Mouse (Mus musculus): ENCODE results near the gene Zp1. TPM values are rescaled to one million over a fixed set of nuclear protein-coding genes. Genes with fewer than 3 reads are reported as not detected.

The Zp1 gene
- polyA plus RNA-seq, 1 experiment: 0.05 TPM

GRCm38 (mm10) chr19:10901046-10901445, 19.4 kb downstream of the Zp1 start:
- Histone ChIP-seq H3K4me3 (no peak overlapping the region), H3K4me2 (ENCODE audit: low read depth) (no peak overlapping the region), H3K79me2 (ENCODE audit: control insufficient read depth, insufficient read depth) (peaks cover 27% of the 10 kb centered on the region), H3ac (ENCODE audit: control insufficient read depth, insufficient read length) (no peak overlapping the region), H3K36me3 (ENCODE audit: control insufficient read depth, insufficient read depth) (peaks cover 61% of the 10 kb centered on the region), H3K27me3 (ENCODE audit: control insufficient read depth, insufficient read depth, insufficient read length) (no peaks in the 10 kb centered on the region)
- TF ChIP-seq TCF12 (IDR thresholded peaks at IDR 0.05; ENCODE audit: insufficient read depth, poor library complexity, severe bottlenecking): no peak
- no peak for TF ChIP-seq CEBPB (IDR thresholded peaks at IDR 0.05; ENCODE audit: insufficient read depth, poor library complexity, severe bottlenecking)
- no peak for TF ChIP-seq REST (IDR thresholded peaks at IDR 0.05; ENCODE audit: insufficient read depth, insufficient read length)
- TF ChIP-seq SRF (IDR thresholded peaks at IDR 0.05; ENCODE audit: control insufficient read depth, insufficient read length, low read depth): no peak
- no peak for TF ChIP-seq MYOD1 (IDR thresholded peaks at IDR 0.05; ENCODE audit: control insufficient read depth in 1 of 3, insufficient read length in 2 of 3, low read depth in 2 of 3)
- no peak for TF ChIP-seq POLR2AphosphoS2 (IDR thresholded peaks at IDR 0.05; ENCODE audit: insufficient read length, low read depth)
- TF ChIP-seq POLR2A (IDR thresholded peaks at IDR 0.05; ENCODE audit: insufficient read length, low read depth): no peak
- no peak for TF ChIP-seq MYOG (IDR thresholded peaks at IDR 0.05; ENCODE audit: control insufficient read depth in 1 of 3, insufficient read depth in 1 of 3, insufficient read length in 2 of 3, low read depth in 2 of 3)
- no peak for TF ChIP-seq MAX (IDR thresholded peaks at IDR 0.05; ENCODE audit: low read depth)
- no peak for TF ChIP-seq USF1 (IDR thresholded peaks at IDR 0.05; ENCODE audit: low read depth)
- TF ChIP-seq TCF3 (IDR thresholded peaks at IDR 0.05; ENCODE audit: insufficient read length, low read depth): no peak
- no peak for TF ChIP-seq E2F4 (IDR thresholded peaks at IDR 0.05; ENCODE audit: insufficient read depth)

DNA sequence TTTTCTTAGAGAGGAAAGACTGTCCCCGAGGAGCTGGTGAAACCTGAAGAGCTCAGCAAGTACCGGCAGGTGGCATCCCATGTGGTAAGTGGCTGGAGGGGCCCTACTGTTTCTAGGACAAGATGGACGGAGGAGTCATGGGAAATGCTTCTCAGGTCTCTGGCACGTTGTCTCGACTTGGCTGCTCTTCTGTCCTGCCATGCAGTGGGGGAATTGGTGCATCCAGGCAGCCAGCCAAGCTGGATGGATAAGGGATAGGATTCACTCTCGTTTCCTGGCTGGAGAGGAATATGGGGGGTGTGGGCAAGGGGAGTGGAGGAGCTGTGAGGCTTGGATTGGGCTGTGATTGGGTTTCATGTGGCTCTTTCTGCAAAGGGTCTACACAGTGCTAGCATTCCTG, 20.1 kb downstream of the Zp1 start:
- peaks cover 61% of the 10 kb centered on the region for H3K36me3 ChIP-seq (ENCODE audit: control insufficient read depth, insufficient read depth)
- no peak for TF ChIP-seq USF1 (IDR thresholded peaks at IDR 0.05; ENCODE audit: low read depth)
- H3K27me3 ChIP-seq (ENCODE audit: control insufficient read depth, insufficient read depth, insufficient read length): no peaks in the 10 kb centered on the region
- H3K79me2 ChIP-seq (ENCODE audit: control insufficient read depth, insufficient read depth): peaks cover 34% of the 10 kb centered on the region
- no peak overlapping the region for H3K4me3 ChIP-seq
- no peak overlapping the region for H3K4me2 ChIP-seq (ENCODE audit: low read depth)
- no peak overlapping the region for H3ac ChIP-seq (ENCODE audit: control insufficient read depth, insufficient read length)

DNA sequence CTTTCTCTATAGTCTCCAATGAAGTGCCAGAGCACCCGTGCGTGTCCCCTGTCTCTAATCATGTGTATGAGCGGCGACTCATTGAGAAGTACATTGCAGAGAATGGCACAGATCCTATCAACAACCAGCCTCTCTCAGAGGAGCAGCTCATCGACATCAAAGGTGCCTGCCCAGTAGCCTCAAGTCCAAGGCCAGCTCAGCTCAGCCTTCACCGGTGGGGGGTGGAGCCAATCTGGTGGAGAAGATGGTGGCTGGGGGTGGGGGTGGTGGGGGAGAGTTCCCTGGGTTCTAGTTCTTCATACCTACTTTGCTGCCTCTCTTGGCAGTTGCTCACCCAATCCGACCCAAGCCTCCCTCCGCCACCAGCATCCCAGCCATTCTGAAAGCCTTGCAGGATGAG, 22.9 kb downstream of the Zp1 start:
- H3K4me2 ChIP-seq (ENCODE audit: low read depth): peak overlapping the region; percentile 98
- no peak overlapping the region for H3ac ChIP-seq (ENCODE audit: control insufficient read depth, insufficient read length)
- H3K4me3 ChIP-seq: no peak overlapping the region
- H3K36me3 ChIP-seq (ENCODE audit: control insufficient read depth, insufficient read depth): peaks cover 42% of the 10 kb centered on the region
- H3K79me2 ChIP-seq (ENCODE audit: control insufficient read depth, insufficient read depth): peaks cover 35% of the 10 kb centered on the region
- TF ChIP-seq TCF12 (IDR thresholded peaks at IDR 0.05; ENCODE audit: insufficient read depth, poor library complexity, severe bottlenecking): no peak
- TF ChIP-seq SRF (IDR thresholded peaks at IDR 0.05; ENCODE audit: control insufficient read depth, insufficient read length, low read depth): no peak
- no peak for TF ChIP-seq E2F4 (IDR thresholded peaks at IDR 0.05; ENCODE audit: insufficient read depth)
- TF ChIP-seq MYOG (IDR thresholded peaks at IDR 0.05; ENCODE audit: control insufficient read depth in 1 of 3, insufficient read depth in 1 of 3, insufficient read length in 2 of 3, low read depth in 2 of 3): no peak
- no peak for TF ChIP-seq TCF3 (IDR thresholded peaks at IDR 0.05; ENCODE audit: insufficient read length, low read depth)
- no peaks in the 10 kb centered on the region for H3K27me3 ChIP-seq (ENCODE audit: control insufficient read depth, insufficient read depth, insufficient read length)

DNA sequence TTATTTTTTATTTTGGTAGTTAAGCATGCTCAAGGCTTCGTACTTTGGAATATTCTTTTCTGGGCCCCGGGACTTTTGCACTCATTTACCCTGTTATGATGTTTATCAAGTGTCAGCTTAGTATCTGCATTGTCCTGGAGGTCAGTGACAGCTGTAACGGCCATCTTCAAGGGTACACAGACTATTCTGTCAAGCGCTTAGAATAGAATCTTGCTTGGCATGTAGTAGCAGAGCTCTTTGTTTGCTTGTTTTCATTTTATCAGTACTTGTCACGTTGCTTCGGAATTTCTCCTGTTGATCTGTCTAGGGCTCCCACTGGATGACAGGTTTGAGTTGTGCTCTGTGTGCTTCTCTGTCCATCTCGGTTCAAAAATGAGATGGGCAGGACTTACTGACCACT, 23.6 kb downstream of the Zp1 start:
- H3K4me3 ChIP-seq: peak overlapping the region; percentile 84
- no peak overlapping the region for H3ac ChIP-seq (ENCODE audit: control insufficient read depth, insufficient read length)

GRCm38 (mm10) chr19:10895708-10896107, 24.7 kb downstream of the Zp1 start:
- TF ChIP-seq SRF (IDR thresholded peaks at IDR 0.05; ENCODE audit: control insufficient read depth, insufficient read length, low read depth) (no peak), MYOG (IDR thresholded peaks at IDR 0.05; ENCODE audit: control insufficient read depth in 1 of 3, insufficient read depth in 1 of 3, insufficient read length in 2 of 3, low read depth in 2 of 3) (no peak), CEBPB (IDR thresholded peaks at IDR 0.05; ENCODE audit: insufficient read depth, poor library complexity, severe bottlenecking) (no peak), POLR2AphosphoS2 (IDR thresholded peaks at IDR 0.05; ENCODE audit: insufficient read length, low read depth) (no peak), POLR2A (IDR thresholded peaks at IDR 0.05; ENCODE audit: insufficient read length, low read depth) (no peak), TCF12 (IDR thresholded peaks at IDR 0.05; ENCODE audit: insufficient read depth, poor library complexity, severe bottlenecking) (no peak), TCF3 (IDR thresholded peaks at IDR 0.05; ENCODE audit: insufficient read length, low read depth) (no peak), MAX (IDR thresholded peaks at IDR 0.05; ENCODE audit: low read depth) (no peak), REST (IDR thresholded peaks at IDR 0.05; ENCODE audit: insufficient read depth, insufficient read length) (no peak), USF1 (IDR thresholded peaks at IDR 0.05; ENCODE audit: low read depth) (no peak), MYOD1 (IDR thresholded peaks at IDR 0.05; ENCODE audit: control insufficient read depth in 1 of 3, insufficient read length in 2 of 3, low read depth in 2 of 3) (no peak), E2F4 (IDR thresholded peaks at IDR 0.05; ENCODE audit: insufficient read depth) (no peak)
- H3K4me2 ChIP-seq (ENCODE audit: low read depth): peak overlapping the region; percentile 98
- H3K4me3 ChIP-seq: peak overlapping the region; percentile 84
- peaks cover 24% of the 10 kb centered on the region for H3K36me3 ChIP-seq (ENCODE audit: control insufficient read depth, insufficient read depth)
- H3K27me3 ChIP-seq (ENCODE audit: control insufficient read depth, insufficient read depth, insufficient read length): no peaks in the 10 kb centered on the region
- peak overlapping the region; percentile 80 for H3ac ChIP-seq (ENCODE audit: control insufficient read depth, insufficient read length)
- peaks cover 35% of the 10 kb centered on the region for H3K79me2 ChIP-seq (ENCODE audit: control insufficient read depth, insufficient read depth)

More for the DNA sequence above, 23.6 kb downstream of the Zp1 start:
- Histone ChIP-seq H3K4me2 (ENCODE audit: low read depth) (peak overlapping the region; percentile 98), H3K36me3 (ENCODE audit: control insufficient read depth, insufficient read depth) (peaks cover 36% of the 10 kb centered on the region), H3K27me3 (ENCODE audit: control insufficient read depth, insufficient read depth, insufficient read length) (no peaks in the 10 kb centered on the region), H3K79me2 (ENCODE audit: control insufficient read depth, insufficient read depth) (peaks cover 35% of the 10 kb centered on the region)
- TF ChIP-seq CEBPB (IDR thresholded peaks at IDR 0.05; ENCODE audit: insufficient read depth, poor library complexity, severe bottlenecking) (no peak), MYOG (IDR thresholded peaks at IDR 0.05; ENCODE audit: control insufficient read depth in 1 of 3, insufficient read depth in 1 of 3, insufficient read length in 2 of 3, low read depth in 2 of 3) (peak in 1 of 3 experiments; percentile 40), POLR2AphosphoS2 (IDR thresholded peaks at IDR 0.05; ENCODE audit: insufficient read length, low read depth) (no peak)

Measured in myocyte (in vitro differentiated cells).